Mouse (Mus musculus) spleen, adult 12 weeks (tissue): ENCODE results near the gene Slc45a1.

Source experiments
- DNase-seq: peaks from one replicate; pipeline ENCODE4 v3.0.0; 2022; ENCODE audit warnings: low spot score

Gene Slc45a1

DNA sequence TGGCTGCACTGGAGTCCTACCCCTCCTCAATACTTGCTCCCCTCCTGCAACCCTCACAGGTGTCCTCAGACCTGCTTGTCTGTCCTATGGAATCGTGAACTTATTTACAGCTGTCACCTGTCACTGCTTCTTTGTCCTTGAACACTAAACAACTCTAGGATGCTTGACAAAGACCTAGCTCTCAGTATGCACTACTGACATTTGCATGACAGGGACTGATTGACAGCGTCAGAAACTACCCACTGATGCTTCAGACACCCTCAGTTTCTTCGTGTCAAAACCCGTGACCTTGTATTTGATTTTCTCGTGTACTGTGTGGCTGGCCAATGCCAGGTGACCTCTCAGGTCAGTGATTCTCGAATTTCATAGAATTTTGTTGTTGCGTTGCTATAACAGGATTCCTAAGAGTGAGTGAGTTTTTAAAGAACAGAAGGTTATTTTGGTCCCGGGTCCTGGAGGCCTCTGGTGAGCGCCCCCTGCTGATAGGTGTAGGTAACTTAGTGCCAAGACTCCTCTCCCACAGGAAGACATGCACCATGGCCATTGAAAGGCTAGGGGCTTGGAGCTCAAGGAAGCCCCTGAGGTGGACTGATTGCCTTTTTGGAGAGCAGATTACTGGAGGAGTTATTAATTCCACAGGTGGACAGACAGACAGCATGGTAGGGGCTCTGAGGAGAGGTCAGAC lies 8.1 kb upstream of the Slc45a1 start:
- DNase-seq = no peak

- DNase-seq = no peak
These were observed 4.5 kb upstream of the Slc45a1 start for GRCm38 (mm10) chr4:150656504-150656903.

- peak; percentile 61 for DNase-seq
These were observed 4.0 kb upstream of the Slc45a1 start for GRCm38 (mm10) chr4:150655989-150656388.

DNA sequence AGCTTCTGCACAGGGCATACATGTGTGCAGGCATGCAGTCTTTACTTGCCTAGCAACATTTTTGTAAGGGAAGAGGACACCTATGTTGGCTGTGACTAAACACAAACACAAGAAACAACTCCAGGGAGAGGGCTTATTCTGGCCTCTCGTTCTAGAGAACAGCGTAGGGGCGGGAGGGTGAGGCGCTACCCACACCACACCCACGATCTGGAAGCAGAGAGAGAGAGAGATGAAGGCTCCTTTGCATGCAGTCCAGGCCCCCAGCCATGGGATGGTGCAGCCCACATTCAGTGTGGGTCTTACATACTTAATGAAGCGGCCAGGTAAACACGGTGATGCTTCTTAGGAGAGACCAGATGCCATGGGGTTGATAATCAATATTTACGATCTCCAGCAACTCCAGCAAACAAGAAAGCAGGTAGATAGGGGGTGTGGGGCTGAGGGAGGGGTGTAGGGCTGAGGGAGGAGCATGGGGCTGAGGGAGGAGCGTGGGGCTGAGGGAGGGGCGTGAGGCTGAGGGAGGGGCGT lies 1.2 kb upstream of the Slc45a1 start:
- no peak for DNase-seq

DNA sequence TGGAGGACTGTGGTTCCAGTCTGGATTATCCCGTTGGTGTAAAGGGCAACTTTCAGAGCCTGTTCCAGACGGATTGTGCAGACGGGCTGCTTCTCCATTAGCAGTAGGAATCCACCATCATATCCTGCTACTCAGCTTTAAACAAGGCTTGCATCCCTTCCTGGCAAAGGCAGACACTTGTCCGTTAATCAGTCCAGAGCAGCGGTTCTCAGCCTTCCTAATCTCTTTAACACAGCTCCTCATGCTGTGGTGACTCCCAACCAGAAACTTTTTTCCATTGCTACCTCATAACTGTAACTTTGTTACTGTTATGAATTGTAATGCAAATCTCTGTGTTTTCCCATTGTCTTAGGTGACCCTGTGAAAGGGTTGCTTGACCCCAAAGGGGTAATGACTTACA lies 2.6 kb downstream of the Slc45a1 start:
- peak; percentile 26 for DNase-seq

- no peak for DNase-seq
These were observed 7.7 kb downstream of the Slc45a1 start for GRCm38 (mm10) chr4:150644299-150644698.

- DNase-seq = no peak
These were observed 15.3 kb downstream of the Slc45a1 start for GRCm38 (mm10) chr4:150636635-150637034.

DNA sequence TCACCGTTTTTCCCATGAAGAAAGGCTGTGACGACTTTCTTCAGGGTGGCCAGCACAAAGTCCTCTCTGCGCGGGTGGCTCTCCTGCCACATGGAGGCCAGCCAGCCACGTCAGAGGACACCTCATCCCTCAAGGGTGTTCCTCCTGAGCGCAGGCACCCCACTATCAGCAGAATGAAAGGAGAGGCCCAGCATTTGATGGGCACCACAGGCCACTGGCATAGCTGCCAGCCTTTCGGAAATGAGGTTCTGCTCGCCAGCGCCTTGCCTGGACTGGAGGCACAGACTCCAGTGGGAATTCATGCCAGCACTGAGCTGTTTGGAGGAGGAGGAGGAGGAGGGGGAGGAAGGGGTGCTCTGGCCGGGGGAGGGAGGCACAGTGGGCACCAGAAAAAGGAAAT lies 16.4 kb downstream of the Slc45a1 start:
- no peak for DNase-seq

DNA sequence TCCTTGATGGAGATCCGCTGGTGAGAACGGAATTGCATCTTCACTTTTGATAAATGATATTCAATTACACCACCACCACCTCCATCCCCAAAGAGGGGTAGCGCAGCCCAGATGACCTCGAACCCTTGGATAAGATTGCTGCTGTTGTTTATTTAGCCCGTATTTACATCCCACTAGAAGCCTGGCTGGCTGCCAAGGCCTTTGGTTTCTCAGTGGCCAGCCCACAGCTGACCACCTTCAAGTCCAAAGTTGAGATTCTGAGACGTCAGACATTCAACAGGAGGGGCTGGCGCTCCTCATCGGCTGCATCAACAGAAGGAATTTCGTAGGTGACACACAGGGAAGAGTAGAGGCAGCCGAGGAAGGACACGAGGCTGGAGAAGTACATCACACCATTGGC lies 22.7 kb downstream of the Slc45a1 start:
- no peak for DNase-seq

DNA sequence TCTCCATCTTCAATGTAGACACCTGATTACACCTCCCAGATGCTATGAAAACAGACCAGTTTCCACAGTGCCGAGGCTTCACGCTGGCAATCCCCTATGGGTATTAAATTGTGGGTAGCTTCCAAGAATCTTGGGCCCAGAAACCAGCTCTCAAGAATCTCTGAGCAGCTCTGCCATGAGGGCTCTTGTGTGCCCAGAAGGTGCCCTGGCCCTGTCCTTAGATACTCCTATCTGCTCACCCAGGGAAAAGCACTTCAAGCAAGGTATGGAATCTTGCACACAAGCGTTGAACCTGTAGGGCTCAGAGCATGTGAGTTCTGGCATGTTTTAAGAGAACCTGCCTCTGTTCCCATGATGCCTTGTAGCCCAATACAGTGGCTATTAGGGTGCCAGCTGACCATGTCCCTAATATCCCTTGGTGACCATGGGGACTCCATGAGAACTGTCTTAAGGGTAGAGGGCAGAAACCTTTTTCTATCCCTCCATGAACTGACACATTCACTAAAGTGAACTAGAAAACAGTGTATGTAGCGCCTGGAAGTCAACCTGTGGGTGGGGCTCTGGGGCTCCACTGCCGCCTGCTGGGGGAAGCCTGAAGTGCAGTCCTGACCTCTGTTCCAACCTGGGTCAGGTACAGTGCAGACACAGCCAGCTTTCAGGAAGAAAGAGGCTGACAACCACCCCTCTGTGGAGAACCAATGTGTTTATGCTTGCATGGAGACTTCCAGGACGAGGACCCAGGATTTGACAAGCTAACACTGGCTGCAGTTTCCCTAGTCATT lies 25.8 kb downstream of the Slc45a1 start:
- peak; percentile 67 for DNase-seq

DNA sequence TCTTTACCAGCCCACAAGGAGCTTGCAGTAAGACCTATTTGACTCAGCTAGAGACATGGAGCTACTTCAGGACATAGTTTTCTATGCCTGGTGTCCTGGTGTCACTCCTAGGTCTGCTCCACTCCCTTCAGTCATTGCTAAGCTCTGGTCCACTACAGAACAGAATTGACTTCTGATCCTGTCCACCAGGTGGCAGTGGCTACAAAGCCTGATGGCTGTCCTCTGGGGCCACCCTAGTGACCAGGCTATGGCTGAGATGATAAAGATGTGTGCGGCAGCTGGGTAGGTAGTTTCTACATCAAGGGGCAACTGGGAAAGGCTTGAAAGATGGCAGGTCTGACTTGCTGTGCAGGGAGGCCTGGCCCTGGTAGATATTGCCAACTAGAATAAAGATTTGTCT lies 26.5 kb downstream of the Slc45a1 start:
- DNase-seq = peak; percentile 32

- no peak for DNase-seq
These were observed 27.0 kb downstream of the Slc45a1 start for GRCm38 (mm10) chr4:150624933-150625332.

- no peak for DNase-seq
These were observed 27.7 kb downstream of the Slc45a1 start for GRCm38 (mm10) chr4:150624214-150624823.

DNA sequence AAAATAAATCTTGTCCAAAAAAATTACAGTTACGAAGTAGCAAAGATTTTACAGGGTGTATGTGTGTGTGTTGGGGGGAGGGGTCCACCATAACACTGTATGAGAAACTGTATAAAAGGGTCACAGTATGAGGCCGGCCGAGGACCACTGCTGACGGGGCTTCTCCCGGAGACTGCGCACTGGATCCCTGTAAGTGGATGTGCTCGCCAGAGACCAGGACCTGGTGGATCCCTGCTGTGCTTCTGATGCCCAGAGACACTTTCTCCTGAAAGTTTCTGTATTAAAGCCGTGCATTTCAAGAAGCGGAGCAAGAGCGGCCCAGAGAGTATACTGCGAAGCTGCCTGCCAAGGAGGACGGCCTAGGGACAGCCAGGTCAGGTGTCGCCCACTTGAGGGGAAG lies 29.3 kb downstream of the Slc45a1 start:
- no peak for DNase-seq

- no peak for DNase-seq
These were observed 33.0 kb downstream of the Slc45a1 start for GRCm38 (mm10) chr4:150619011-150619410.

GRCm38 (mm10) chr4:150616841-150617240 lies 35.1 kb downstream of the Slc45a1 start:
- DNase-seq = no peak

DNA sequence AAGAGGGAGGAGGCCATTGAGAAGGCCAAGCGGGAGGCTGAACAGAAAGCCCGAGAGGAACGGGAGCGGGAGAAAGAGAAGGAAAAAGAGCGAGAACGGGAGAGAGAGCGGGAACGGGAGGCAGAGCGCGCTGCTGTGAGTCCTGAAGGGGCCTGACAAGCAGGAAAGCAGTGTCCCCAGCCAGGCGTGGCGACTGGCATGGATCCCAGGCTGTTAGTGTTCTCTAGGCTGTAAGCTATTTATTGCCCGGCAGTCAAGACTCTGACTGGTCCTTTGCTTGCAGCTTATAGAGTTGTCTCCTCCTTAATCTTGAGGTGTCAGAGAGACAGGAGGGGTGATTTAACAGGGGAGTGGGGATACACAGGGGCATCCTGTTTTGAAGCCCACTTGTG lies 35.9 kb downstream of the Slc45a1 start:
- no peak for DNase-seq

- no peak for DNase-seq
These were observed 36.5 kb downstream of the Slc45a1 start for GRCm38 (mm10) chr4:150615251-150616028.

DNA sequence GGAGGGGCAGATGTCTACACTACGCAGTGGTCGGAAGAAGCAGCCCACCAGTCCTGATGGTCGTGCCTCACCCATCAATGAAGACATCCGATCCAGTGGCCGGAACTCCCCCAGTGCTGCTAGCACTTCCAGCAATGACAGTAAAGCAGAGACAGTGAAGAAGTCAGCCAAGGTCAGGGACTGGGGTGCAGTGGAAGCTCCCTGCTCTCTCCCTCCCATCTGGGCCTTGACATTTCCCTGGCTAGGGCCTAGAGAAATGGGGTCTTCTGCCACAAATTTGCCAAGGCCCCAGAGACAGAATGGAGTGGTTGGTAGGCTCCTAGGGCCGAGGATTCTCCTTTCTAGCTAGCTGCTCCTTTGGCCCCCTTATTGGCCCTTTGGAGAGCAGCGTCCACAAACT lies 38.3 kb downstream of the Slc45a1 start:
- no peak for DNase-seq

GRCm38 (mm10) chr4:150608670-150609069 lies 43.3 kb downstream of the Slc45a1 start:
- no peak for DNase-seq

- DNase-seq = no peak
These were observed 45.4 kb downstream of the Slc45a1 start for GRCm38 (mm10) chr4:150606449-150607161.

DNA sequence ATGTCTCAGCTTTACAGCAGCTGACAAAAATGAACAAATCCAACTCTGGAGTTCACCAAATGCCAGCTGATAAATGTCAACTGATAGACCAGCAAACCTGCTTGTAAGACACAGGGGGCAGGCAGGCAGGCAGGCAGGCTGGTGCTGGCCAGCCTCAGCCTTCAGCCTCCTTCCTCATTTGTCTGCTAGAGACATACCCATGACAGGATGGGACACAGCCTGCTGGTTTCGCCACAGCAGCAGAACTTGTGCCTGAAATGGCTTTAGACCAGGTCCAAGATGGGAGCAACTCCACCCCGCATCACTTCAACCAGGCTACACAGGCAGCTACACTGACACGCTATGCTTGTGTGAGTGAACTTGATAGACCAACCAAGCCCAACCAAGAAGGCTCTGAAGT lies 46.2 kb downstream of the Slc45a1 start:
- no peak for DNase-seq
